Mouse (Mus musculus) CH12.LX (cell line): Measurements from ENCODE around the gene Ptpn23. TPM values are rescaled to one million over a fixed set of nuclear protein-coding genes. Genes with fewer than 3 reads are reported as not detected.

Experiments used
- DNase-seq: peaks from one replicate; pipeline ENCODE4 v3.0.0-alpha.2; 2013; ENCODE audit errors: extremely low read depth
- H3K27ac ChIP-seq: 2 replicates; pipeline ENCODE4 v1.5.1; 2012; ENCODE audit warnings: low read depth, mild to moderate bottlenecking, control low read depth, moderate library complexity; ENCODE audit not compliant: insufficient read depth
- H3K27me3 ChIP-seq: replicated peaks from 2 replicates; pipeline ENCODE3; 2012; ENCODE audit warnings: inconsistent platforms
- H3K36me3 ChIP-seq, 2 experiments: replicated peaks in 1 of 2; 2 replicates each; pipeline versions ENCODE3 to v1.6.1; 2012; ENCODE audit warnings: inconsistent platforms in 1 of 2, low read length in 1 of 2, mild to moderate bottlenecking in 1 of 2, mixed read lengths in 1 of 2, moderate library complexity in 1 of 2; ENCODE audit not compliant: control insufficient read depth in 1 of 2, insufficient read depth in 1 of 2
- H3K4me1 ChIP-seq, 2 experiments: 2 replicates each; pipeline ENCODE4 v1.6.1; 2012; ENCODE audit warnings: inconsistent platforms in 1 of 2, moderate library complexity in 1 of 2; ENCODE audit not compliant: insufficient read depth in 2 of 2, control insufficient read depth in 1 of 2
- H3K4me2 ChIP-seq: 2 replicates; pipeline ENCODE4 v1.6.1; 2012; ENCODE audit warnings: low read depth, mild to moderate bottlenecking, control low read depth; ENCODE audit not compliant: poor library complexity, insufficient read depth, severe bottlenecking
- H3K4me3 ChIP-seq, 3 experiments: fragments of 150-350 bp in 1 of 3; sonication (generic) in 1 of 3; replicated peaks in 1 of 3; 2 replicates each; pipeline versions ENCODE3 to v1.5.1; 2011 to 2012; ENCODE audit warnings: low read depth in 2 of 3, low read length in 2 of 3, mild to moderate bottlenecking in 2 of 3, moderate library complexity in 2 of 3, control low read depth in 1 of 3, improper control_type of control experiment in 1 of 3, inconsistent platforms in 1 of 3, mixed read lengths in 1 of 3; ENCODE audit not compliant: poor library complexity in 1 of 3
- H3K79me2 ChIP-seq: replicated peaks from 2 replicates; pipeline ENCODE4 v1.6.1; 2012; ENCODE audit warnings: mild to moderate bottlenecking, moderate library complexity; ENCODE audit not compliant: control insufficient read depth, poor library complexity, insufficient read depth, severe bottlenecking; ENCODE audit errors: extremely low read depth
- H3K9ac ChIP-seq: 2 replicates; pipeline ENCODE4 v1.6.1; 2012; ENCODE audit warnings: low read depth, mild to moderate bottlenecking, control low read depth, moderate library complexity; ENCODE audit not compliant: insufficient read depth
- H3K9me3 ChIP-seq: replicated peaks from 2 replicates; pipeline ENCODE3; 2012; ENCODE audit warnings: low read length, inconsistent platforms, mixed read lengths
- CHD2 ChIP-seq: IDR thresholded peaks from 2 replicates; pipeline ENCODE4 v1.6.1; 2011; ENCODE audit warnings: low read length, improper control_type of control experiment
- CTCF ChIP-seq, 2 experiments: IDR thresholded peaks in 1 of 2; conservative IDR thresholded peaks in 1 of 2; 2 replicates each; pipeline ENCODE4 v1.5.1; 2011 to 2012; ENCODE audit warnings: low read depth in 2 of 2, low read length in 2 of 2, improper control_type of control experiment in 1 of 2, inconsistent platforms in 1 of 2, mild to moderate bottlenecking in 1 of 2, moderate library complexity in 1 of 2
- EP300 ChIP-seq: IDR thresholded peaks from 2 replicates; pipeline ENCODE4 v1.6.1; 2011; ENCODE audit warnings: low read length, improper control_type of control experiment
- ETS1 ChIP-seq: conservative IDR thresholded peaks from 2 replicates; pipeline ENCODE4 v1.6.1; 2012; ENCODE audit warnings: low read depth, mild to moderate bottlenecking, inconsistent platforms, low read length, improper control_type of control experiment, moderate library complexity
- JUN ChIP-seq: IDR thresholded peaks from 2 replicates; pipeline ENCODE4 v1.6.1; 2011; ENCODE audit warnings: low read depth, mild to moderate bottlenecking, low read length, improper control_type of control experiment, moderate library complexity; ENCODE audit not compliant: insufficient read depth
- KAT2A ChIP-seq: IDR thresholded peaks from 2 replicates; pipeline ENCODE4 v1.6.1; 2012; ENCODE audit warnings: low read length, improper control_type of control experiment, inconsistent platforms; ENCODE audit not compliant: insufficient replicate concordance
- MAFK ChIP-seq: IDR thresholded peaks from 2 replicates; pipeline ENCODE4 v1.6.1; 2011; ENCODE audit warnings: low read length, improper control_type of control experiment; ENCODE audit not compliant: insufficient replicate concordance
- MAX ChIP-seq: IDR thresholded peaks from 2 replicates; pipeline ENCODE4 v1.6.1; 2011; ENCODE audit warnings: low read length, improper control_type of control experiment
- NELFE ChIP-seq: IDR thresholded peaks from 2 replicates; pipeline ENCODE4 v1.6.1; 2011; ENCODE audit warnings: low read depth, low read length, improper control_type of control experiment
- NRF1 ChIP-seq: IDR thresholded peaks from 2 replicates; pipeline ENCODE4 v1.6.1; 2014; ENCODE audit warnings: low read depth, mild to moderate bottlenecking, inconsistent platforms, low read length, improper control_type of control experiment, moderate library complexity
- PAX5 ChIP-seq: IDR thresholded peaks from 2 replicates; pipeline ENCODE4 v1.6.1; 2012; ENCODE audit warnings: low read length, inconsistent platforms, mixed read lengths
- RAD21 ChIP-seq: IDR thresholded peaks from 2 replicates; pipeline ENCODE4 v1.6.1; 2011; ENCODE audit warnings: low read depth, mild to moderate bottlenecking, low read length, improper control_type of control experiment, moderate library complexity
- RCOR1 ChIP-seq: conservative IDR thresholded peaks from 2 replicates; pipeline ENCODE4 v1.6.1; 2012; ENCODE audit warnings: low read depth, mild to moderate bottlenecking, inconsistent platforms, low read length, improper control_type of control experiment
- SIN3A ChIP-seq: IDR thresholded peaks from 2 replicates; pipeline ENCODE4 v1.6.1; 2012; ENCODE audit warnings: low read length, improper control_type of control experiment, inconsistent platforms
- SMC3 ChIP-seq: IDR thresholded peaks from 2 replicates; pipeline ENCODE4 v1.6.1; 2011; ENCODE audit warnings: low read depth, low read length, improper control_type of control experiment
- TBP ChIP-seq: conservative IDR thresholded peaks from 2 replicates; pipeline ENCODE4 v1.6.1; 2011; ENCODE audit warnings: low read depth, low read length, improper control_type of control experiment
- USF1 ChIP-seq: IDR thresholded peaks from 2 replicates; pipeline ENCODE4 v1.6.1; 2014; ENCODE audit warnings: low read depth, mild to moderate bottlenecking, inconsistent platforms, low read length, improper control_type of control experiment
- USF2 ChIP-seq: conservative IDR thresholded peaks from 2 replicates; pipeline ENCODE4 v1.6.1; 2011; ENCODE audit warnings: low read depth, low read length, improper control_type of control experiment
- ZC3H11A ChIP-seq: IDR thresholded peaks from 2 replicates; pipeline ENCODE4 v1.6.1; 2012; ENCODE audit warnings: low read depth, mild to moderate bottlenecking, inconsistent platforms, low read length, improper control_type of control experiment
- ZKSCAN1 ChIP-seq: IDR thresholded peaks from 2 replicates; pipeline ENCODE4 v1.6.1; 2012; ENCODE audit warnings: low read depth, inconsistent platforms, low read length, improper control_type of control experiment, borderline replicate concordance
- ZMIZ1 ChIP-seq: IDR thresholded peaks from 2 replicates; pipeline ENCODE4 v1.6.1; 2012; ENCODE audit warnings: low read depth, mild to moderate bottlenecking, inconsistent platforms, low read length, improper control_type of control experiment
- ZNF384 ChIP-seq: IDR thresholded peaks from 2 replicates; pipeline ENCODE4 v1.6.1; 2012; ENCODE audit warnings: low read depth, low read length, improper control_type of control experiment, inconsistent platforms
- dilution Hi-C: fragments of 300-500 bp; cut with MboI; formaldehyde crosslinking; loops from 2 replicates; pipeline ENCODE4 v1.14.3; 2020; ENCODE audit warnings: low sequenced_read_pairs; ENCODE audit not compliant: extremely low pct_unique_long_range_greater_than_20kb, extremely low pct_ligation_motif_present
- in situ Hi-C: fragments of 300-500 bp; cut with MboI; formaldehyde crosslinking; loops from 3 replicates; pipeline ENCODE4 v1.14.3; 2019; ENCODE audit warnings: low sequenced_read_pairs, low pct_ligation_motif_present, low pct_unique_long_range_greater_than_20kb, mixed read lengths
- polyA plus RNA-seq: library from polyadenylated mRNA; unstranded; fragments of >175 nt; gene quantifications from 2 replicates; pipeline ENCODE4 v1.2.1, GENCODE M21; 2012; ENCODE audit warnings: low read depth; ENCODE audit not compliant: insufficient read length
- total RNA-seq, 2 experiments: library from RNA; depleted of rRNA; stranded (reverse); fragments of 300-350 nt in 1 of 2; fragments of >200 nt in 1 of 2; gene quantifications; 2 replicates each; pipeline ENCODE4 v1.2.3; 2012 to 2014

Gene Ptpn23
- total and polyA plus RNA-seq, 3 experiments, result 3.4 to 41.7 (median 12.7) TPM

DNA sequence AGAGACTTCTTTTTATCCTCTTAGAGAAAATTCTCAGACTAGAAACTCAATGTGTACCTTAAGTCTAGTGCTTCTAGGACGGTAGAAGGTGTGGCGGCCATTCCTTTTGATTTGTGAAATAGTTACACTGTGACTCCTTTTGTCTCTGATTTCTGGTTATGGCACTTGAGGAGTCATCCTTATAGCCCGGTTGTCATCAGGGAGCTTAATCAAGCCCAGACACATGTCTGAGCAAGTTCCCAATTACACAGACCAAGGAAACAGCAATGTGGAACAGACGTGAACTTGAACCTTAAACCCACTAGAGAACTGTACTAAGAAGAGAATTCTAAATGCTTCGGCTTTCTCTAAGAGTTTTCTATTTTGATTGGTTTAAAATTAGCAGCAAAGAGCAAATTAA is 57.8 kb downstream of the Ptpn23 start:
- no peaks in the 10 kb centered on the region for H3K27me3 ChIP-seq
- dilution Hi-C loops, result no loop called here
- in situ Hi-C loops, result no loop called here
- peaks cover 11 to 55% of the 10 kb centered on the region in 2 experiments; a peak in 3 of 4 replicates for H3K4me1 ChIP-seq
- H3K27ac ChIP-seq, result no peak overlapping the region
- no peak overlapping the region for H3K4me2 ChIP-seq
- peaks cover 0 to 22% of the 10 kb centered on the region in 2 experiments for H3K36me3 ChIP-seq
- no peak overlapping the region for H3K4me3 ChIP-seq
- H3K9me3 ChIP-seq, result no peaks in the 10 kb centered on the region
- no peak for DNase-seq
- no peak for TF ChIP-seq ZKSCAN1
- TF ChIP-seq SIN3A, result no peak
- no peak for TF ChIP-seq RAD21
- TF ChIP-seq CTCF (conservative IDR thresholded peaks at IDR 0.05 in 1 of 2, IDR thresholded peaks at IDR 0.05 in 1 of 2; ENCODE audit: low read depth in 2 of 2, low read length in 2 of 2), result no peak
- TF ChIP-seq JUN, result no peak
- no peak for TF ChIP-seq NRF1
- TF ChIP-seq USF2, result no peak
- 0 out of 2 replicates have a peak, but pooled peaks cover 3% of the 10 kb centered on the region for H3K79me2 ChIP-seq
- H3K9ac ChIP-seq, result no peak overlapping the region

DNA sequence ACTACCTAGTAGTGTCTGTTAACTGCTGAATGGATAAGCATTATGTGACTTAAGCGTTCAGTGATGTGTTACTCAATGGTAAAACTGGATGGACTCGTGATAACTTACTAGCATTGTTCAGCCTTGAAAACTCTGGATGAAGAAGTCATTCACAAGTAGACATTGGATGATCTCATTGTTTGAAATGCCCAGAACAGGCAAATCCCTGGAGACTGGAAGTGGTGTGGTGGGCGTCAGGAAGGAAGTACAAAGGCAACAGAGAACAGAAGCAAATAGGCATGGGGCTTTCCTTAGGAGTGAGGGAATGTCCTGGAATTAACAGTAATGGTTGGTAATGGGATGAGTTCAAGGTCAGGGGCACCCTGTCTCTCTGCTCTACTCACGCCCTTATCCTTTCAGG is 59.1 kb downstream of the Ptpn23 start:
- no peak overlapping the region for H3K4me3 ChIP-seq
- no peak for TF ChIP-seq MAFK
- no peak for TF ChIP-seq MAX
- no peak for TF ChIP-seq NRF1
- no peak for TF ChIP-seq EP300
- TF ChIP-seq USF1, result no peak
- no peak for TF ChIP-seq NELFE
- TF ChIP-seq CTCF (conservative IDR thresholded peaks at IDR 0.05 in 1 of 2, IDR thresholded peaks at IDR 0.05 in 1 of 2; ENCODE audit: low read depth in 2 of 2, low read length in 2 of 2), result no peak
- no peak for TF ChIP-seq SIN3A
- TF ChIP-seq KAT2A, result no peak
- TF ChIP-seq CHD2, result no peak
- no peak for TF ChIP-seq TBP
- no peak for TF ChIP-seq PAX5
- no peak for TF ChIP-seq SMC3
- no peak for TF ChIP-seq RCOR1
- TF ChIP-seq RAD21, result no peak
- TF ChIP-seq ETS1, result no peak
- TF ChIP-seq ZC3H11A, result no peak
- no peak for TF ChIP-seq ZMIZ1
- TF ChIP-seq ZNF384, result no peak
- no peak overlapping the region for H3K9ac ChIP-seq
- no peaks in the 10 kb centered on the region for H3K9me3 ChIP-seq
- 0 out of 2 replicates have a peak, but pooled peaks cover 3% of the 10 kb centered on the region for H3K79me2 ChIP-seq
- H3K4me2 ChIP-seq, result no peak overlapping the region
- peaks cover 11 to 58% of the 10 kb centered on the region in 2 experiments; a peak in 3 of 4 replicates for H3K4me1 ChIP-seq
- H3K36me3 ChIP-seq, result peaks cover 0 to 14% of the 10 kb centered on the region in 2 experiments
- in situ Hi-C loops (no loop called here), dilution Hi-C loops (no loop called here)
- no peak overlapping the region for H3K27ac ChIP-seq
- no peaks in the 10 kb centered on the region for H3K27me3 ChIP-seq
- DNase-seq, result no peak
